Mouse (Mus musculus) MEL (cell line): Measurements from ENCODE around the gene Agbl1. TPM values are rescaled to one million over a fixed set of nuclear protein-coding genes. Genes with fewer than 3 reads are reported as not detected.

ENCODE experiments used
- DNase-seq: peaks from one replicate; pipeline ENCODE4 v3.0.0; 2011; ENCODE audit warnings: low read depth, low spot score
- H3K27ac ChIP-seq: 2 replicates; pipeline ENCODE4 v1.5.1; 2012; ENCODE audit warnings: low read depth, mild to moderate bottlenecking, control low read depth, low read length, moderate library complexity; ENCODE audit not compliant: control insufficient read depth
- H3K27me3 ChIP-seq, 2 experiments: fragments of 150-350 bp in 1 of 2; sonication (generic) in 1 of 2; 2 replicates each; pipeline ENCODE4 v1.6.1; 2012; ENCODE audit warnings: low read length in 2 of 2, mild to moderate bottlenecking in 2 of 2, improper control_type of control experiment in 1 of 2, moderate library complexity in 1 of 2; ENCODE audit not compliant: insufficient read depth in 2 of 2, control insufficient read depth in 1 of 2
- H3K36me3 ChIP-seq, 2 experiments: 2 replicates each; pipeline ENCODE4 v1.6.1; 2012 to 2014; ENCODE audit warnings: low read length in 2 of 2, improper control_type of control experiment in 1 of 2, inconsistent platforms in 1 of 2, mild to moderate bottlenecking in 1 of 2; ENCODE audit not compliant: insufficient read depth in 2 of 2, control insufficient read depth in 1 of 2
- H3K4me1 ChIP-seq, 2 experiments: fragments of 150-350 bp in 1 of 2; sonication (generic) in 1 of 2; 2 replicates each; pipeline ENCODE4 v1.6.1; 2012; ENCODE audit warnings: low read length in 2 of 2, improper control_type of control experiment in 1 of 2, mild to moderate bottlenecking in 1 of 2; ENCODE audit not compliant: insufficient read depth in 2 of 2, control insufficient read depth in 1 of 2
- H3K4me3 ChIP-seq, 2 experiments: fragments of 150-350 bp in 1 of 2; sonication (generic) in 1 of 2; 2 replicates each; pipeline ENCODE4 v1.5.1; 2012; ENCODE audit warnings: low read depth in 2 of 2, low read length in 2 of 2, mild to moderate bottlenecking in 2 of 2, moderate library complexity in 2 of 2, control low read depth in 1 of 2, improper control_type of control experiment in 1 of 2; ENCODE audit not compliant: control insufficient read depth in 1 of 2, insufficient read depth in 1 of 2
- H3K79me2 ChIP-seq: 2 replicates; pipeline ENCODE4 v1.6.1; 2012; ENCODE audit warnings: mild to moderate bottlenecking, low read length, moderate library complexity; ENCODE audit not compliant: control insufficient read depth, poor library complexity, insufficient read depth
- H3K9ac ChIP-seq: 2 replicates; pipeline ENCODE4 v1.6.1; 2012; ENCODE audit warnings: low read depth, mild to moderate bottlenecking, control low read depth, low read length, moderate library complexity; ENCODE audit not compliant: control insufficient read depth, poor library complexity, severe bottlenecking
- H3K9me3 ChIP-seq: fragments of 150-350 bp; sonication (generic); replicated peaks from 2 replicates; pipeline ENCODE4 v1.6.1; 2012; ENCODE audit warnings: mild to moderate bottlenecking, low read length, improper control_type of control experiment, moderate library complexity; ENCODE audit not compliant: insufficient read depth
- BHLHE40 ChIP-seq: IDR thresholded peaks from 2 replicates; pipeline ENCODE4 v1.6.1; 2012; ENCODE audit warnings: low read depth, mild to moderate bottlenecking, inconsistent platforms, low read length, improper control_type of control experiment, borderline replicate concordance
- CTCF ChIP-seq, 3 experiments: IDR thresholded peaks in 2 of 3; conservative IDR thresholded peaks in 1 of 3; 2 replicates each; pipeline ENCODE4 v1.5.1; 2011 to 2012; ENCODE audit warnings: low read length in 3 of 3, low read depth in 2 of 3, mild to moderate bottlenecking in 2 of 3, improper control_type of control experiment in 1 of 3, inconsistent platforms in 1 of 3, mixed read lengths in 1 of 3, moderate library complexity in 1 of 3; ENCODE audit not compliant: control insufficient read depth in 1 of 3, insufficient read depth in 1 of 3, poor library complexity in 1 of 3, severe bottlenecking in 1 of 3
- EP300 ChIP-seq, 2 experiments: IDR thresholded peaks; 2 replicates each; pipeline ENCODE4 v1.6.1; 2011; ENCODE audit warnings: improper control_type of control experiment in 2 of 2, low read length in 2 of 2, low read depth in 1 of 2, mild to moderate bottlenecking in 1 of 2
- ETS1 ChIP-seq: IDR thresholded peaks from 2 replicates; pipeline ENCODE4 v1.6.1; 2012; ENCODE audit warnings: low read depth, mild to moderate bottlenecking, inconsistent platforms, low read length, improper control_type of control experiment, moderate library complexity
- MAFK ChIP-seq: IDR thresholded peaks from 2 replicates; pipeline ENCODE4 v1.6.1; 2011; ENCODE audit warnings: low read depth, mild to moderate bottlenecking, low read length, improper control_type of control experiment, borderline replicate concordance
- MAX ChIP-seq: IDR thresholded peaks from 2 replicates; pipeline ENCODE4 v1.6.1; 2011; ENCODE audit warnings: low read length, improper control_type of control experiment
- MAZ ChIP-seq: IDR thresholded peaks from 2 replicates; pipeline ENCODE4 v1.6.1; 2012; ENCODE audit warnings: low read depth, mild to moderate bottlenecking, inconsistent platforms, low read length, improper control_type of control experiment
- MEF2A ChIP-seq: IDR thresholded peaks from 2 replicates; pipeline ENCODE4 v1.6.1; 2014; ENCODE audit warnings: low read depth, mild to moderate bottlenecking, inconsistent platforms, low read length, improper control_type of control experiment; ENCODE audit not compliant: poor library complexity, insufficient replicate concordance, severe bottlenecking; ENCODE audit errors: extremely low read depth
- MXI1 ChIP-seq: IDR thresholded peaks from 2 replicates; pipeline ENCODE4 v1.6.1; 2011; ENCODE audit warnings: mild to moderate bottlenecking, low read depth, low read length, improper control_type of control experiment
- MYB ChIP-seq: IDR thresholded peaks from 2 replicates; pipeline ENCODE4 v1.6.1; 2011; ENCODE audit warnings: mild to moderate bottlenecking, low read depth, low read length, improper control_type of control experiment
- MYC ChIP-seq: IDR thresholded peaks from 2 replicates; pipeline ENCODE4 v1.6.1; 2011; ENCODE audit warnings: low read depth, mild to moderate bottlenecking, low read length, improper control_type of control experiment, moderate library complexity
- NRF1 ChIP-seq: IDR thresholded peaks from 2 replicates; pipeline ENCODE4 v1.6.1; 2014; ENCODE audit warnings: low read depth, mild to moderate bottlenecking, inconsistent platforms, low read length, improper control_type of control experiment, moderate library complexity; ENCODE audit not compliant: poor library complexity, insufficient read depth, severe bottlenecking
- POLR2A ChIP-seq, 2 experiments: IDR thresholded peaks; 2 replicates each; pipeline ENCODE4 v1.6.1; 2011 to 2012; ENCODE audit warnings: low read length in 2 of 2, mild to moderate bottlenecking in 2 of 2, control low read depth in 1 of 2, improper control_type of control experiment in 1 of 2, low read depth in 1 of 2, moderate library complexity in 1 of 2; ENCODE audit not compliant: control insufficient read depth in 1 of 2, insufficient read depth in 1 of 2, poor library complexity in 1 of 2
- RAD21 ChIP-seq: IDR thresholded peaks from 2 replicates; pipeline ENCODE4 v1.6.1; 2011; ENCODE audit warnings: mild to moderate bottlenecking, low read depth, low read length, improper control_type of control experiment
- SIN3A ChIP-seq: IDR thresholded peaks from 2 replicates; pipeline ENCODE4 v1.6.1; 2012; ENCODE audit warnings: low read length, improper control_type of control experiment, inconsistent platforms
- SMC3 ChIP-seq: IDR thresholded peaks from 2 replicates; pipeline ENCODE4 v1.6.1; 2011; ENCODE audit warnings: low read depth, low read length, improper control_type of control experiment
- TAL1 ChIP-seq: IDR thresholded peaks from 2 replicates; pipeline ENCODE4 v1.6.1; 2012; ENCODE audit warnings: mild to moderate bottlenecking, inconsistent platforms, low read length, moderate library complexity, mixed read lengths
- TBP ChIP-seq: IDR thresholded peaks from 2 replicates; pipeline ENCODE4 v1.8.0; 2011; ENCODE audit warnings: low read depth, low read length, improper control_type of control experiment
- polyA plus RNA-seq, 2 experiments: library from polyadenylated mRNA; stranded (reverse) in 1 of 2; unstranded in 1 of 2; fragments of >175 nt in 1 of 2; fragments of >200 nt in 1 of 2; gene quantifications; 2 replicates each; pipeline versions ENCODE4 v1.2.1 to v1.2.4; 2012; ENCODE audit warnings: low replicate concordance in 2 of 2, low read depth in 1 of 2; ENCODE audit not compliant: insufficient read length in 2 of 2, insufficient read depth in 1 of 2, missing spikeins in 1 of 2
- total RNA-seq: library from RNA; depleted of rRNA; stranded (reverse); fragments of 300-350 nt; gene quantifications from 2 replicates; pipeline ENCODE4 v1.2.3, GENCODE M21; 2012

The Agbl1 gene
- total and polyA plus RNA-seq, 3 experiments: not detected

DNA sequence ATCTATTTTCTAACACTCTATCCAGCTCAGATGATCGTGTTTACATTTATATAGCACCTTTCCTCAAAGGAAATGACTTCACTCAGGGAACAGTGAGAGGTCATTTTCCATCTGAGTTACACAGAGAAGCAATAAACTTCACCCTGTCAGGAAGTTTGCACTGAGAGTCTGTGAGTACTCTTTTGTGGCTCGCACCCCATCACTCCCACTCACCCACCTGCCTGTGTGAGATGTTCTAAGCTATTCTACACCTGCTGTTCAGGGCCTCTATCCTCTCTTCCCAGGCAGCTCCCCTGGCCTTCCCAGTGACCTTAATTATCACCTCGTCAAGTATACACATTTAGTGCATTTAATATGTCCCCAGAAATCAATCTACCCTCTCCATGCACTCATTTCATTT, 580.3 kb downstream of the Agbl1 start:
- Histone ChIP-seq H3K27me3 (no peaks in the 10 kb centered on the region), H3K36me3 (no peaks in the 10 kb centered on the region), H3K9me3 (no peaks in the 10 kb centered on the region), H3K27ac (no peak overlapping the region), H3K4me3 (no peak overlapping the region), H3K4me1 (no peaks in the 10 kb centered on the region), H3K79me2 (no peaks in the 10 kb centered on the region), H3K9ac (no peak overlapping the region)
- TF ChIP-seq TAL1: no peak
- no peak for TF ChIP-seq SIN3A
- TF ChIP-seq MYB: no peak
- TF ChIP-seq MYC: no peak
- TF ChIP-seq MAX: no peak
- no peak for TF ChIP-seq MAZ
- TF ChIP-seq RAD21: no peak
- TF ChIP-seq NRF1: no peak
- TF ChIP-seq SMC3: no peak
- no peak for TF ChIP-seq ETS1
- DNase-seq: no peak

- no peak overlapping the region for H3K27ac ChIP-seq
- no peaks in the 10 kb centered on the region for H3K79me2 ChIP-seq
- H3K9ac ChIP-seq: no peak overlapping the region
- no peaks in the 10 kb centered on the region for H3K4me1 ChIP-seq
- no peaks in the 10 kb centered on the region for H3K27me3 ChIP-seq
- no peaks in the 10 kb centered on the region for H3K9me3 ChIP-seq
- TF ChIP-seq NRF1 (no peak), EP300 (IDR thresholded peaks at IDR 0.05; ENCODE audit: low read depth in 1 of 2, low read length in 2 of 2) (no peak)
- no peak for DNase-seq
- no peaks in the 10 kb centered on the region for H3K36me3 ChIP-seq
- no peak overlapping the region for H3K4me3 ChIP-seq
Observed at GRCm38 (mm10) chr7:76820571-76820970, 590.9 kb downstream of the Agbl1 start.

DNA sequence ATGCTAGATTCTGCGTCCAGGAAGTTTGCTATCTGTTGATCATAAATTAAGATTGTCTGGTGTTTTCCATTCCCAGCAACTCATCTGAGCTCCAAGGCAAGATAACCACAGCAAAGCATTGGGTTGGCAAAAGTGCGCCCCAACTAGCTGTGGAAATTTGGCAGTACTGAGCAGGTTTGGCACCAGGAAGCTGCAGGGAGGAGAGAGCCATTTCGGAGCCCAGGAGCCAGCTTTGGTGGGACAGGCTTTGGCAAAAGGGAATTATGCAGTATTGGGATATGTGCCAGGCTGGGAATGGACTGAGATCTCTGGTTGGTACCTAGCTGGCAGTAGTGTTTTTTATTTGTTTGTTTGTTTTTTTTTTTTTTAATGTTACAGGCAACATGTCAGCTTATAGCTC, 612.5 kb downstream of the Agbl1 start:
- no peaks in the 10 kb centered on the region for H3K4me1 ChIP-seq
- H3K79me2 ChIP-seq: no peaks in the 10 kb centered on the region
- TF ChIP-seq MYB (no peak), TBP (no peak), MEF2A (no peak), POLR2A (IDR thresholded peaks at IDR 0.05; ENCODE audit: control insufficient read depth in 1 of 2, insufficient read depth in 1 of 2, low read depth in 1 of 2, low read length in 2 of 2, poor library complexity in 1 of 2) (no peak), BHLHE40 (no peak), MAFK (no peak), CTCF (IDR thresholded peaks at IDR 0.05 in 2 of 3, conservative IDR thresholded peaks at IDR 0.05 in 1 of 3; ENCODE audit: control insufficient read depth in 1 of 3, insufficient read depth in 1 of 3, low read depth in 2 of 3, low read length in 3 of 3, poor library complexity in 1 of 3, severe bottlenecking in 1 of 3) (no peak), MXI1 (no peak), MAX (no peak), RAD21 (no peak)
- no peak overlapping the region for H3K9ac ChIP-seq
- no peaks in the 10 kb centered on the region for H3K27me3 ChIP-seq
- H3K4me3 ChIP-seq: no peak overlapping the region
- H3K27ac ChIP-seq: no peak overlapping the region
- no peak for DNase-seq
- no peaks in the 10 kb centered on the region for H3K9me3 ChIP-seq
- H3K36me3 ChIP-seq: no peaks in the 10 kb centered on the region
